Mouse (Mus musculus) CD8-positive naive resting alpha-beta T cell, adult 2 months (primary cell): ENCODE results near the gene Tti1.

Experiments
- DNase-seq, 2 experiments: peaks; one replicate each; pipeline ENCODE4 v3.0.0; 2022; ENCODE audit warnings: low read depth in 2 of 2, low spot score in 2 of 2

Tti1 gene

GRCm38 (mm10) chr2:157975595-157975994, 52.6 kb downstream of the Tti1 start:
- DNase-seq = no peak

- DNase-seq = no peak
These were observed 53.4 kb downstream of the Tti1 start for GRCm38 (mm10) chr2:157974604-157975501.

GRCm38 (mm10) chr2:157970669-157971068, 57.6 kb downstream of the Tti1 start:
- DNase-seq = no peak

- no peak for DNase-seq
These were observed 58.1 kb downstream of the Tti1 start for GRCm38 (mm10) chr2:157970124-157970523.

- no peak for DNase-seq
These were observed 60.4 kb downstream of the Tti1 start for GRCm38 (mm10) chr2:157967856-157968255.

GRCm38 (mm10) chr2:157957707-157958108, 70.5 kb downstream of the Tti1 start:
- DNase-seq = no peak

GRCm38 (mm10) chr2:157953978-157954377, 74.3 kb downstream of the Tti1 start:
- DNase-seq = no peak

GRCm38 (mm10) chr2:157944156-157944893, 83.9 kb downstream of the Tti1 start:
- no peak for DNase-seq

GRCm38 (mm10) chr2:157943514-157944155, 84.6 kb downstream of the Tti1 start:
- DNase-seq = peak in 1 of 2 experiments; percentile 16

GRCm38 (mm10) chr2:157940586-157941185, 87.5 kb downstream of the Tti1 start:
- DNase-seq = no peak

GRCm38 (mm10) chr2:157936676-157937075, 91.6 kb downstream of the Tti1 start:
- no peak for DNase-seq

- DNase-seq = no peak
These were observed 92.6 kb downstream of the Tti1 start for GRCm38 (mm10) chr2:157935444-157936171.

GRCm38 (mm10) chr2:157932655-157933054, 95.6 kb downstream of the Tti1 start:
- no peak for DNase-seq
